Mouse (Mus musculus) frontal cortex, postnatal 14 days (tissue): ENCODE data around the gene Srd5a3.
"Not testable (repeated sequence)": the region's sequence is repeated elsewhere in the genome, so short reads cannot be mapped to it uniquely, and the experiment has no call there.

Source experiments
- DNase-seq, 2 experiments: peaks; one replicate each; pipeline ENCODE4 v3.0.0; 2022; ENCODE audit warnings: low spot score in 2 of 2

The Srd5a3 gene

GRCm38 (mm10) chr5:76139808-76140729 lies at the start of gene Srd5a3:
Gene Srd5a3, plus strand, starts transcription at chr5:76140271.
- DNase-seq: peak; percentile 91 to 92

- not testable (repeated sequence) for DNase-seq
These were observed 36.3 kb upstream of the Srd5a3 start for GRCm38 (mm10) chr5:76103809-76104208.

DNA sequence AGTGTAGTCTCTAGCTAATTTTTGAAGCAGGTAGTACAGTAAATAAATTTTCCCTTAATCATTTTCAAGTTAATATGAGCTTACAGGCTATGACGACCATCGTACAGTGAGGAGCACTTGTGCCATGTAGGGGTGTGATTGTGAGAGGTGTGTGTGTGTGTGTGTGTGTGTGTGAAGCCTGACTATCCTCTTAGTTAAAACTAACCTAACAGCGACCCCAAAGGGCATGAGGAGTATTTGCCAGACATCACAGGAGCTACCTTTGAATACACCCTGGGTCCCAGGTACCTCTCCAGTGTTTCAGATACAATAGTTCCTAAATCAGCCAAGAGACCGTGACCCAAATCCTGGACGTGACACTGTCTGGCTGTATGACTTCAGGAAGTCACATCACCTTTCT lies 32.8 kb upstream of the Srd5a3 start:
- DNase-seq: no peak

GRCm38 (mm10) chr5:76108496-76108895 lies 31.6 kb upstream of the Srd5a3 start:
- DNase-seq: no peak

DNA sequence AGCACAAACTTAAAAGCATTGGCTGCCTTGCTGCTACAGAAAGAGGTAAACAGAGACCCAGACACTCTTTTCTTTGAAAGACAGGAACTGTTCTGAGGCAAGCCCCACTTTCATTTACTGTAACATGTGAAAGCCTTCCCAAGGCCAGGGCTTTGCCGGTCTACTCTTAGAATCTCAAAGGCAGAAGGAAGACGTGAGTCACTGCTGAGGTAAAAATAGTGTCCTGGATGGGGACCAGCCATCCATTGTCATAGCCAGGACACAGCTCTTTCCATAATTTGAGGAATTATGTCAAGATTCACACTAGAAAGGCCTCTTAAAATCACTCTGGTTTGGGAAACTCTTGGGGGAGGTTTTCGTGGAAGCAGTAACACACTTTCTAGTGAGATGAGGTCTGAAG lies 28.9 kb upstream of the Srd5a3 start:
- DNase-seq: no peak

DNA sequence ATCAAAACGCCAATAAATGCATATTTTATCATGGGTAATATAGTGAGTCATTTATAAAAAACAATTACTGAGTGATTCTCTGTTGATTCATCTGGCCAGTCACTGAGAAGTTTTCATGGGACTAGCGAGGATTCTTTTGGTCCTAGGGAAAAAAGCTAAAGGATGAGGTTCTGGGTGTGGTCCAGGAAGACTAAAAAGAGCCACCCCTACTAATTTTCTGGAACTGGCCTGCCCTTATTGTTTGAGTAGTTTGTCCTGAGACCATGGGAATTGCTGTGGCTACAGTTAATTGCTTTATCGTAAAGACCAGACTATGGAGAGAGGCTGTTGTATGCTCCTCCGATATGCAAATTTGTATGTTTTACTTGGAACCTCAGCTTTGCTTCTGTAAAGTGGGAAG lies 28.1 kb upstream of the Srd5a3 start:
- no peak for DNase-seq

DNA sequence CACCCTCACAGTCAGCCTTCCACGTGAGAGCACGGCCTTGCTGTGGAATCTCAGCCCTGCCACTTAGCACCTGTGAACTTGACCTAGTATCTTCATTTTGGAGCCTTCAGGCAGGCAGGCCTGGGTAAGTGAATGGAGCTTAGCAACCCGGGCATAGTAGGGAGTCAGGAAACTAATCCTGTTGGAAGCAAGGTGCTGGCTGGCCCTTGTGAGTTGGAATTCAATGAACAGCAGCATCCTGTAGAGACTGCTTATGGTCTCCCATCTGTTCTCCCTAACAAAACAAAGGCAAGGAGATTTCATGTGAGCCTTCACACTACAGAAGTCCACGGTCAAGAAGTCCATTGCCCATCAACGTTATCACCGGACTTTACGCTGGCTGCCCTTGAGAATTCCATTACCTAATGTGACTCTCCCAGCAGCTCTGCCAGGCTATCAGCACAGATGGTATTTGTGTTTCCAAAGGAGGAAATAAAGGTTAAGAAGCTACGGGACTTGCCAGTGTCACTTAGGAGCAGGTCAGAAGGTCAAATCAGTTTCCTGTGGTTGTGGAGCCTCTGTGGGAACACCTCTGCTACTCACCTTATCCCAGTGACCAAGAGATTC lies 24.5 kb upstream of the Srd5a3 start:
- no peak for DNase-seq

DNA sequence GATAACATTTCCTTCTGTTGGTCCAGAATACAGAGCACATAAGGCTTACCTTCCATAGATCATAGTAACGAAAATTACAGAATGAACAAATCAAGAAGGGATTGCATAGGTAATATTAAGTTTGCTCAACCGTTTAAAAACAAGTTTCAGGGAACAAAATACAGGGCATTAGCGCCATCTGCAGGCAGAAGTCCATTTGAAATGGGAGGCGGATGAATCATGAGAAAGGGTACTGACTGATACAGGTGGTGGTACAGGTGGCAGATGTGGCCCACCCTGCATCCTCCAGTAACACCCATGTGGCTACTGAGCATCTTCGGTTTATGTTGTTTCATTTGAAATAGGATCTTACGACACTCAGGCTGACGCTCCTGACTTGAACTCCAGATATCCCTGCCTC lies 21.6 kb upstream of the Srd5a3 start:
- DNase-seq: peak; percentile 29 to 74

- no peak for DNase-seq
These were observed 19.4 kb upstream of the Srd5a3 start for GRCm38 (mm10) chr5:76120634-76121033.

- no peak for DNase-seq
These were observed 12.3 kb upstream of the Srd5a3 start for GRCm38 (mm10) chr5:76127584-76128316.

GRCm38 (mm10) chr5:76130292-76130691 lies 9.8 kb upstream of the Srd5a3 start:
- no peak for DNase-seq

DNA sequence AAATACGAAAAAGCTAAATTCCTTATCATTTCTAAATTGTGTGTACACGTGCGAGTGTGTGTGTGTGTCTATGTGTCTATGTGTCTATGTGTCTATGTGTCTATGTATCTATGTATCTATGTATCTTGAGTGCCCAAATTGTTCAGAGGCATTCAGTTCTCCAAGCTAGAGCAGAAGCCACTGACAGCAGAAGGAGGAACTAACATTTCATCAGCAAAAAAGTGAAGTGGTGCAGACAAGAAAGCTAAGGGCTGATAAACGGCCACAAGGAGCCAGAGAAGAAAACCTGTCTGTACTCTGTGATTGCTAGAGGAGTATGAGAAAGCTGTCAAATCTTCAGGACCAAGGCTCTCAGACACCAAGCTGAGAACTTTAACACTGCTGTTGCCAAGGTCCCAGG lies 8.1 kb upstream of the Srd5a3 start:
- DNase-seq: no peak

- no peak for DNase-seq
These were observed 4.4 kb upstream of the Srd5a3 start for GRCm38 (mm10) chr5:76135644-76136043.

DNA sequence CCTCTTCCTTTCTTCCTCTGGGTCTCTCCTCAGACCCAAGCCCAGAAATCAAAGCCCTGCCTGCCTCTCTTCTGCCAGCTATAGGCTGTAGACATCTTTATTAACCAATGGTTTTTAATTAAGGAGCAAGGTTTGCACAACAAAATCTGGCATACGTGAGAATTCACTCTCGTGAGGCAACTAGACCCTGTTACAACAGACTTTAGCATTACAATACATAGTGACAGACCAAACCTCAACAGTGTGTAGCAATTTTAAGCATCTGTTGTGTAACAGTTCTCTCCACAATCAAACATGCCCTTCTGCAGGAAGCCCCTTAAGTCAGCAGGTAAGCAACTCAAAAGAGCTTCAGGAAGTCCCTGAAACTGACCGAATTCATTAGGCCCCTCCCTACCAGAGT lies 3.8 kb upstream of the Srd5a3 start:
- DNase-seq: no peak

- DNase-seq: no peak
These were observed 2.5 kb upstream of the Srd5a3 start for GRCm38 (mm10) chr5:76137586-76137985.

GRCm38 (mm10) chr5:76138071-76138470 lies 2.0 kb upstream of the Srd5a3 start:
- no peak for DNase-seq

- no peak for DNase-seq
These were observed 1.6 kb upstream of the Srd5a3 start for GRCm38 (mm10) chr5:76138512-76138911.

GRCm38 (mm10) chr5:76139171-76139671 lies 850 bp upstream of the Srd5a3 start:
- no peak for DNase-seq

- no peak for DNase-seq
These were observed 627 bp downstream of the Srd5a3 start for GRCm38 (mm10) chr5:76140730-76141066.

DNA sequence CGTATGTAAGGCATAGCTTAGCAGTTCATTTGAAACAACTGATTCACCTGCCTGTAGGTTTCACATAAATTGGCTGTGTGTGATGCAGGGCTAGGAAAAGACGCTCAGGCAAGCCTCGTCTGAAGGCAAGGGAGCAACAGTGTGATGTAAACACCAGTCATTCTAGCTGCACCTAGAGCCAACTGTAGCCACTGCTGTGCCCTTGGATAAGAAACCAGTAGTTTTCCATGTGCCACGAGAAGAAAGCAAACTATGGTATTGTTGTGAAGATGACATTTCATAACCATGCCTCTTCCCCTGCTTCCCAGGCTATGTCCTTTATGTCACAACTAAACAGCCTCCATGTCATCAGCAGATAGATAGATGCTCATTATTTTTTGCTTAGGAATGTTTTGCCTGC lies 3.3 kb downstream of the Srd5a3 start:
- no peak for DNase-seq

- no peak for DNase-seq
These were observed 6.3 kb downstream of the Srd5a3 start for GRCm38 (mm10) chr5:76146401-76146800.

DNA sequence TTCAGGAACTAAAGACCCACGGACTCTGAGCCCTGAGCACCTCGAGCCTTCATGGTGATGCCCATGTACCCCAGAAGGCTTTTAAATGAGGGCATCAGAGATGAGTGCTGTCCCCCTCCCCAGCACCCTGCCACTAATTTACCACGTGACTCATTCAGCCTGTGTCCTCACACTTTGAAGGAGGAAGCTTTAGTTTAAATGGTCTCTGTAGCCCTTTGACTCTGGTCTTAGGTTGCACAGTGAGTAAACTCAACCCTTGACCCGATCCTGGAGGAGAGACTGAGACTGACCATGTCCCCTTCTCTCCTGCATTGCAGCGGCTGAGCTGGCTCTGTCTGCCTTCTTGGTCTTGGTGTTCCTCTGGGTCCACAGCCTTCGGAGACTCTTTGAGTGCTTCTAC lies 9.4 kb downstream of the Srd5a3 start:
- no peak for DNase-seq
